Mouse (Mus musculus) G1E-ER4 (cell line): ENCODE measurements around the gene Lgals3bp. TPM values are rescaled to one million over a fixed set of nuclear protein-coding genes. Genes with fewer than 3 reads are reported as not detected.

Source experiments
- GATA1 ChIP-seq: IDR thresholded peaks from one replicate; pipeline ENCODE4 v1.8.0; 2012; ENCODE audit warnings: low read length, inconsistent platforms
- polyA plus RNA-seq: library from polyadenylated mRNA; stranded (reverse); fragments of >175 nt; gene quantifications from 2 replicates; pipeline ENCODE4 v1.2.3, GENCODE M21; 2012

Lgals3bp gene
- polyA plus RNA-seq, 1 experiment: 27.2 TPM

DNA sequence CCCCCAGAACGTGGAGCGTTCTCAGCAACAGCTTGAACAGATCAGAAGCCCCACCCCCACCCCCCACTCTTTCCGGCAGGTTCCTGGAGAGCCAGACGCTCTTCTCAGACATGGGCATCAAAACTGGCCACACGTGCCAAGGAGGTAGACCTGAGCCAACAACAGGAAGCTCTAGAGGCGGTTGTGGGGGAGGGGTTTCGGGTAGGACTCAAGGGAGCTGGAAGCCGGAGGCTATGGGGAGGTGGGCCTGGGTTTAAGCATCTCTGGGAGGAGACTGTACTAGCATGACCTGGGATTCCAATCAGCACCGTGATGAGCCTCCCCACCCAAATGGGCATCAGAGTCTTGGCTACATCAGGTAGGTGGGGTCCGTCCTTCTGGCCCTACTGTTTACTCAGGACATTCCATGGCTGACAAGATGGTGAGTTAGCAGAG is 41.0 kb downstream of the Lgals3bp start:
- no peak for TF ChIP-seq GATA1

DNA sequence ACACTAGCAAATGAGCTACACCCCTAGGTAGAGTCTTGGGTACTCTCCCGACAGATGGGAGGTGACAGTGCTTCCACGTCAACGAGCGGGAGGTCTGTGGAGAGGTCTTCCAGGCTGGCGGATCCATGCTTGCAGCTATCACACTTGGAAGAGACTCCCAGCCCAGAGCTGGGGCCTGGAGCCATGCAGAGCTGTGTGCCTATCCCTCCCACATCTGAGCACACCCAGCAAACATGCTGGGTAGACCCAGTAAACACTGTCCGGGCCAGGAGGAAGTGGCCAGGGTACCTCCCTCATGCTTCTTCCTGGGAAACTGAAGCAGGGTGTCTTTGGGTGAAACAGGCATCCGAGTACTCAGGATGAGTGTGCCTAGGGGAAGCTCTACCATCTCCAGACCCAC is 41.4 kb downstream of the Lgals3bp start:
- TF ChIP-seq GATA1: no peak

DNA sequence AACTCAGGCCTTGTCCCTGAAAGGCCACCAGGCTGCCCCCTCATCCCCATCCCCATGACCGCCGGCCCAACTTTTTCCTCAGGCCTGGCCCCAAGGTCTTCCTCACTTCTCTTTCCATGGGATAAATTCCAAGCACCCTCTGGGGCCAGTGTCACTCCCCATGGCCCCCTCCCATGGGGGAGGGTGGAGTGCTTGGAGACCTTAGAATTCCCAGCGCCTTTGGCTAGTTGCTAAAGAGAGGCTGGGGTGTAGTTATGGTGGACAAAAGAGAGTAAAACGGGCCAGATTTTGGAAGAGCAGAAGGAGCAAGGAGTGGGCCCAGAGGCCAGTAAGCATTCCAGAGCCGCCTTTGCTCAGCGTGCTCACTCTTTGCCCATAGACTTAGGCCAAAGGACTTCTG is 46.3 kb downstream of the Lgals3bp start, which contains the start of gene Timp2:
Gene Timp2, minus strand, starts transcription at position 101 of the 400 bp plus-strand sequence.
- no peak for TF ChIP-seq GATA1

DNA sequence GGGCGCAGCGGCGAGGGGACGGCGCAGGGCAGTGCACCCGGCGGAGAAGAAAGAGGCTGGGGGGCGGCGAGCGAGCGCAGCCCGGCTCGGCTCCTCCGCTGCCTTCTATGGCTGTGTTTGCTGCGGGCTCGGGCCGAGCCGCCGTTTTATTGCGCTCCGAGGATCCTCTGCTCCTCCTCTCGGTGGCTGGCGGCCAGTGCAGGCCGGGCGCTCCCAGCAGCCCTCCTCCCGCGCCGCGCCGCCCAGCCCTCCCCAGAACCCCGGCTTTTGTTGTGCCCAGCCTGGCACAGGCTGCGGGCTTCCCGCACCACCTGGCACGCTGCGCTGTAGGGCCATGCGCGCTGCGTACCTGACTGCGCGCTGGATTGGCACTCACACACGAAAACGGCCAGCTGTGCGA is 46.7 kb downstream of the Lgals3bp start:
- TF ChIP-seq GATA1: no peak

DNA sequence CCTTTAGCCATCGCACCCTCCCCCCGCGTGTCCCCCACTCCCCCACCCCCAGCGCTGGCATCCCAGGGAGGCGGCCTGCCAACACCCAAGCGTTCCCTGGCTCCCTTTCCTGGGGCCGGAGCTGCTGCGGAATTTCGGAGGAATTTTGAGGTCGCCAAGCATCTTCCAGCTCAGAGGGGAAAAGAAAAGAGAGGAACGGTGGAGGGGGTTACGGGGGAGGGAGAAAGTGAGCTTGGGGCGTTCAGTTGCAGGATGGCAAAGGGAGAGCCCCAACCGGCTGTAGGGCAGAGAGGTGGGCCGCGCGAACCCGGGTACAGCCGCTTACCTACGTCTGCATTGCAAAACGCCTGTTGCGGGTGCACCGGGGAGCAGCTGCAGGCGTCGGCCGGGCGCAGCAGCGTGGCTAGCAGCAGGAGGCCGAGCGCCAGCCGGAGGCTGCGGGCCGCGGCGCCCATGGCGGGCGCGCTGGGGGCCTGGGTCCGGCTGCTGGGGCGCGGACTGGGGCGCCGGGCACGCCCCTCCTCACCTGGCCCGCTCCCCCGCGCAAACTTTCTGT is 47.2 kb downstream of the Lgals3bp start:
- TF ChIP-seq GATA1: no peak

DNA sequence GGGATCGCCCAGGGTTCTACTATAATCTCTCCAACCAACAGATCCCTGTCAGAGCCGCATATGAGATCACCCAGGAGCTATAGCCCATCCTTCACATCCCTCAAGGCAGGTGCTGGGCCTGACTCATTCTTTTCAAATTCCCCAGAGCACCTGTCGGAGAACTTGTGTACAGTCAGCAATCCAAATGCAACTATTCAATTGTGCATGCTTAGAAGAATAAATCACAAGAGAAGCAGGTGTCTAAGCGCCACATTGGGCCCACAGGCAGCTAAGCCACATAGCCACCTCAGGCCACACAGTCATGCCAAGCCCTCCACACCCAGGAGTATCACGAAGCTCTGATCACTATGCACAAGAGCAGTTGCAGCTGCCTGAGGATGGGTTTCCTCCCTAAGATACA is 52.4 kb downstream of the Lgals3bp start:
- TF ChIP-seq GATA1: no peak

DNA sequence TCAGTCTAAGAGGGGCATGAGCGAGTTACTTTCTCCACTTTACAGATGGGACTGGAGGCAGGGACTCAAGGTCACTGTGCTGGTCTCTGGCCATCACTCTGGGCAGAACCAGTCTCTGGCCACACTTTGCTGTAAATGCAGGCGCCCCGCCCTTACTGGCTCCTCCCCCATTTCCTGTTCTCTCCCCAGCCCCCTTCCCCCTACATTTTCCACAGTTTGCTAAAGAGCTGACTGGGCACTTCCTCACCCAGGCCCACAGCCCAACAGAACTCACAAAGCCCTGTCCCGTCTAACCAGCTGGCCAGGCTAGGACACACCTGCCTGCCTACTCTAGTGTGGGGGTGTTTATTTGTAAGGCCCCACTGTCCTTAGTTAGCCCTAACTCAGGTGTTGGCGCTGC is 53.0 kb downstream of the Lgals3bp start:
- no peak for TF ChIP-seq GATA1

DNA sequence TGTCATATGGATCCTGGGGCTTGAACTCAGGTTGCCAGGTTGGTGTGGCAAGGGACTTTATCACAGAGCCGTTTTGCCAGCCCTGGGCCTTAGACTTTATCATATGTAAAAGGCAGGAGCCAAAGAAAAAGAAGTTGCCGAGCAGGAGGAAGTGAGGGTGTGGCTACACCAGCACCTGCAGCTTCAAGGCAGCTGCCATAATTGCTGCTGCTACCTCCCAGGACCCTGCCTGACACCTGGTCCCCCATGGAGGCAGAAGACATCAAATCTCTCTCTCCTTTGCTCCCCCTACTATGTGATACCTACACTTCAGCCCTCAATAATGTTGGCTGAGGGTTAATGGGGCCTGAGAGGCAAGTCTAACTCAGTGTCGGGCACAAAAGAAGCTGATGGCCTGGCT is 53.5 kb downstream of the Lgals3bp start:
- no peak for TF ChIP-seq GATA1

DNA sequence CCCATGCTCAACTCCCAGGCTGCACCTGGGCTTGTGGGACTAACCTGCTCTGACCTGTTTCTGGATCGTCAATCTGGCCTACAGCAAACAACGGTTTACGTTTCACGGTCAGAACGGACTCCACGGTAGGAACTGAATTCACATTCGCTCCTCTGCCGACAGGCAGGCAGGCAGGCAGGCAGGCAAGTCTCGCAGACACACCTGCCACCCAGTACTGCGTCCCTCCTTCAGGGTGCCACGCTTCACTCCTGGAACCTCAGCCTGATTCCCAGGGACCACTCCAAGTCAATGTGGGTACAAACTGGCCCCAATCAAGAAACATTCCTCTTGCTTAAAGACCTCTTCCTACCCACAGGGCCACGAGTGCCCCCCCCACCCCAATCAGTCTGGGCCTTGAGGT is 54.0 kb downstream of the Lgals3bp start:
- no peak for TF ChIP-seq GATA1

DNA sequence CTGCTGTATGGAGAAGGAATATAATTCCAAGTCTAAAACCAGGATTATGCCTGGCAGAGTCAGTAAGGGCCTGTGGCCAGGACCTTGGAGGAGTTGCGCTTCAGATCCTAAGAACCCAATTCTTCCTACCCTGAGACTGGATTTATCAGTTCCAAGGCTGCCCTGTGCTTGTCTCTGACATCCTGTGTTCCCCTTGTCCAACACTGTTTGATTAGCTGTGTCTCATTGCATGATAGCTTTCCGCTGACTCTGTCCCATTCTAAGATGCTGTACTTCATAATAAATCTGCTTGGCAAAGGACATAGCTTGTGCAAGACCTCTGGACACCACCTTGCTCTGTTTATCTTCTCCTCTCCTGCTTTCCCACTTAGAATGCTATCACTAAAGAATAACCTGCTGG is 54.5 kb downstream of the Lgals3bp start:
- TF ChIP-seq GATA1: no peak

DNA sequence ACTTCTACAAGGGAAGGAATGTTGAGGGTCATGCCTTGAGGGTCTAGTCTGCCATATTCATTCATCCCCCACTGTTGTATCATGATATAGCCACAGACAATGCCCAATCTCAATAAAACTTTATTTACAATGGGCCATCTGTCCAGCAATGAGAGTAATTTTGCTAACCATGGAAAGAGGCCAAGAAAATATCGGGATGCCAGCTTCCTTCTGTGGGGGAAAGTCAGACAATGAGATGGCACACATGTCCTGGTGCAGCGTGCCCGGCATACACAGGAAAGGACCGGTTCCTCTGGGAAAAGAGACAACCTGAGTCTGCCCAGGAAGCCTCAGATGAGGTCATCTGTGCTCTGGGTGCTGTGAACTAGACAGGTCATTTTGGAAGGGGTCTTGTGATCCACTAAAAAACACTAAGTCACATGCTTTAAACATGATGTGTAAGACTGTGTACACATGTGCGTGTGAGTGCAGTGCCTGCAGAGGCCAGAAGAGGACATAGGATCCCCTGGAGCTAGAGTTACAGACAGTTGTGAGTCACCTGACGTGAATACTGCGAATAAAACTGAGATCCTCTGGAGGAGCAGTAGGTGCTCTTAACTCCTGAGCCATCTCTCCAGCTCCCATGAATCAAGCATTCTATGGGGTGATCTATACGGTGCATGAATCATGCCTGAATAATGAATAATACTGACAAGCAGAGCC is 55.3 kb downstream of the Lgals3bp start:
- no peak for TF ChIP-seq GATA1

DNA sequence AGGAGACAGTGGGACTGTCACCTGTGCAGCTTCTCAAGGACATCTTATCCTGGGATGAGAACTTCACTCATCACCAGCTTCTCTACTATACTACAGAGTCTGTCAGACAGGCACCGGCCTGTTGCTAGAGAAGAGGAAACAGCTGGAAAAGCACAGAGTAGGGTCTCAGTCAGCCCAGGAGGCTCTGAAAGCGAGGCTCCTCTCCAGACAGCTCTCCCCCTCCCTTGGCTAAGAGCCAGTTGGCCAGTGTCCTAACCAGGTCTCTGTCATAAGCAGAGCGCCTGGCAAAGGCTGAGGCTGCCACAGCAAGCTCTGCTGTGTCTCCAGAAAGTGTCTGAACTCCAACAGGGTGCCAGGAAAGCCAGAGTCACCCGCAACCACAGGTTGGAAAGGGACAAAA is 56.2 kb downstream of the Lgals3bp start:
- TF ChIP-seq GATA1: no peak

DNA sequence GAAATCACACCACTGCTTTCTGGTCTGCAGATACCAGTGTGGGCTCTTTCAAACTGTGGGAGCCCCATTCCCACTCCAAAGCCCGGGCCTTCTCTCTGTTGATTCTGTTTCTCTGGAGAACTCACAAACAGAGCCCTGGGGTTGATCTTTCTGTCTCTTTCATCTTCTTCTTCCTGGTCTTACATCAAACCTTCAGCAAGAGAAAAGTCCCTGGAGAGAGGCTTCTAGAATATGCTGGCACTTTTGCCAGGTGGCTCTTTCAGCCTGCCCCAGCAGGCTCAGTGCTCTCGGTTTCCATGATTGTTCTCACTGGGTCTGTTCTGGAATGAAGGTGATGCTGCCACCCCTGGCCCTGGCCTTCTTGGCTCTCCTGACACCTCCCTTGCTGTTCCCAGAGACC is 58.3 kb downstream of the Lgals3bp start:
- no peak for TF ChIP-seq GATA1

Other genes starting within 250 kb of the Lgals3bp start
- 3.9 and 4.5 TPM in 2 replicates for gene Cyth1, start 153.5 kb downstream of the Lgals3bp start, polyA plus RNA-seq
- gene Usp36, start 111.8 kb downstream of the Lgals3bp start, polyA plus RNA-seq: 56.9 and 68.7 TPM in 2 replicates
- not detected in 2 replicates for gene Cep295nl, start 59.6 kb downstream of the Lgals3bp start, polyA plus RNA-seq
- gene Timp2, start 46.4 kb downstream of the Lgals3bp start, polyA plus RNA-seq: not detected in 2 replicates
- 53.1 and 60.2 TPM in 2 replicates for gene Cant1, start 17.0 kb upstream of the Lgals3bp start, polyA plus RNA-seq
- not detected in 2 replicates for gene C1qtnf1, start 26.1 kb upstream of the Lgals3bp start, polyA plus RNA-seq
- 24.4 and 28.6 TPM in 2 replicates for gene Engase, start 74.7 kb upstream of the Lgals3bp start, polyA plus RNA-seq